Mouse (Mus musculus) liver, adult 2 months (tissue): ENCODE data around the gene Mypop.

Experiments used
- CTCF ChIP-seq: fragments of 200-500 bp; IDR thresholded peaks from 2 replicates; pipeline ENCODE4 v1.5.1; 2011; ENCODE audit warnings: low read depth, low read length, control low read depth
- POLR2A ChIP-seq: fragments of 200-500 bp; IDR thresholded peaks from 2 replicates; pipeline ENCODE4 v1.6.1; 2011; ENCODE audit warnings: low read length, control low read depth; ENCODE audit not compliant: insufficient read depth; ENCODE audit errors: extremely low read depth

GRCm38 (mm10) chr7:18992294-18992675 lies 1.2 kb downstream of the Mypop start:
- TF ChIP-seq CTCF = no peak
- TF ChIP-seq POLR2A = no peak
